Mouse (Mus musculus) E14TG2a.4 (cell line): ENCODE data around the gene Ufc1.
A peak's percentile ranks its signal among the peaks of the same experiment; 100 is the strongest.

Source experiments
- H3K27me3 ChIP-seq: 2 replicates; pipeline ENCODE4 v1.6.1; 2014; ENCODE audit warnings: low read length, control low read depth; ENCODE audit not compliant: insufficient read depth
- H3K36me3 ChIP-seq: 2 replicates; pipeline ENCODE4 v1.6.1; 2014; ENCODE audit warnings: low read length, control low read depth; ENCODE audit not compliant: insufficient read depth
- H3K4me1 ChIP-seq: replicated peaks from 2 replicates; pipeline ENCODE4 v1.6.1; 2014; ENCODE audit warnings: low read depth, low read length, control low read depth
- H3K4me3 ChIP-seq: replicated peaks from 2 replicates; pipeline ENCODE4 v1.5.1; 2014; ENCODE audit warnings: mild to moderate bottlenecking, low read length
- H3K9me3 ChIP-seq: 2 replicates; pipeline ENCODE4 v1.6.1; 2014; ENCODE audit warnings: low read length, control low read depth
- CTCF ChIP-seq: conservative IDR thresholded peaks from 2 replicates; pipeline ENCODE4 v1.5.1; 2014; ENCODE audit warnings: low read length
- NANOG ChIP-seq: IDR thresholded peaks from 2 replicates; pipeline ENCODE4 v1.6.1; 2014; ENCODE audit warnings: borderline replicate concordance, low read length, mixed read lengths
- POU5F1 ChIP-seq: IDR thresholded peaks from 2 replicates; pipeline ENCODE4 v1.6.1; 2014; ENCODE audit warnings: low read length, borderline replicate concordance

Gene Ufc1

DNA sequence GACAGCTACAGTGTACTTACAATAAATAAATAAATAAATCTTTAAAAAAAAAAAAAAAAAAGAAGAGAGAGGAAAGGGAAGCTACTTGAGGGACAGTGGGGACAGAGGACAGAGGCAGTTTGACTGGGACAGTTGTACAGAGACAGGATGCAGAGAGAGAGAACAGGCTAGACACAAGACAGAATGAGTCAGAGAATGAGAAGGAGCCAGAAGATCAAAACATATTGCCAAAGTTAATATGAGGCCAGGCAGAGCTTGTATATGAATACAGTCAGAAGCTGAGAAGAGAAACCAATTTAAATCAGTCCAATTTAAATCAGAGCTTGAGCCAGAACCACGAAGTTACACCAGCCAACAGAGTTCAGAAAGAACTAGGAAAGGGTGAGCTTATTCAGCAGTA is 26.5 kb downstream of the Ufc1 start:
- H3K4me3 ChIP-seq = no peak overlapping the region
- TF ChIP-seq CTCF (no peak), NANOG (no peak), POU5F1 (no peak)
- H3K27me3 ChIP-seq = peaks cover 4% of the 10 kb centered on the region; the same call in 1 of the 2 replicates
- peaks cover 29% of the 10 kb centered on the region for H3K4me1 ChIP-seq
- H3K36me3 ChIP-seq = peaks cover 19% of the 10 kb centered on the region
- H3K9me3 ChIP-seq = no peaks in the 10 kb centered on the region

DNA sequence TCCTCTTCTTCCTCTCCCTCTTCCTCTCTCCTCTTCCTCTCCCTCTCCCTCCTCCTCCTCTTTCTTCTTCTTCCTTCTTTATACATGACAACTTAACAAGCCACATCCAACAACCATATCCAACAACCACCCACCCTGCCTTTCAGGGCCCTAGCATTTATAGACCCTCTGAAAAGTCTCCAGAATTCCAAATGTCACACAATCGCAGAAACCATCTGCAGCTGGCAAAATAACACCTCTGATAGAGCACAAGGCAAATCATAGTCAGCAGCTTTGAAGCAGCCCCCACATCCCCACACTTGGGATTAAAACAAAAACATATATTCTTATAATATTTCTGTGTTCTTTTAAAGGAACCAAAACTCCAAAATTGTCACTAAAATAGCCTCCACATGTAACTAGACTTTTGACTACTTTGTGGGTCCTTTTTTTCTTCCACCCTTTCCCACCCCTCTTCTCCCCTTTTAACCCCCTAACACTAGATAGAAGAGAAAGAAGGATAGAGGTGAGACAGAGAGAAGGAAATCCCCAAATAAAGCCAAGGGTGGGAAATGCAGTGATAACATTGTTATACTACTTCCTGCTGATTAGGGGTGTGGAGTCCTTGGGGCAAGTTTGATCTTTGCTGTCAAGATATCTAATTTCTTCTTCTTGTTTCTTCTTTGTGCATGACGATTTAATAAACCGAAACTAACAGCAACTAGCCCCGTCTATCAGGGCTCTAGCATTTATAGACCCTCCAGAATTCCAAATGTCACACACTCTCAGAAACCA is 28.7 kb downstream of the Ufc1 start:
- Histone ChIP-seq H3K4me3 (no peak overlapping the region), H3K36me3 (no peaks in the 10 kb centered on the region), H3K27me3 (0 out of 2 replicates have a peak, but pooled peaks cover 1% of the 10 kb centered on the region), H3K4me1 (peaks cover 27% of the 10 kb centered on the region), H3K9me3 (no peaks in the 10 kb centered on the region)
- TF ChIP-seq NANOG (no peak), CTCF (no peak), POU5F1 (no peak)

- peaks cover 18% of the 10 kb centered on the region for H3K4me1 ChIP-seq
- no peaks in the 10 kb centered on the region for H3K9me3 ChIP-seq
- H3K36me3 ChIP-seq = no peaks in the 10 kb centered on the region
- H3K4me3 ChIP-seq = no peak overlapping the region
- peaks cover 12% of the 10 kb centered on the region; the same call in 1 of the 2 replicates for H3K27me3 ChIP-seq
- TF ChIP-seq NANOG (no peak), CTCF (peak; percentile 33), POU5F1 (no peak)
Observed at GRCm38 (mm10) chr1:171263666-171264461, 31.0 kb downstream of the Ufc1 start.

GRCm38 (mm10) chr1:171263185-171263611 is 31.6 kb downstream of the Ufc1 start:
- Histone ChIP-seq H3K9me3 (no peaks in the 10 kb centered on the region), H3K4me3 (no peak overlapping the region), H3K4me1 (peaks cover 21% of the 10 kb centered on the region), H3K27me3 (peaks cover 14% of the 10 kb centered on the region; the same call in 1 of the 2 replicates), H3K36me3 (no peaks in the 10 kb centered on the region)
- TF ChIP-seq NANOG (no peak), CTCF (no peak), POU5F1 (no peak)

GRCm38 (mm10) chr1:171262594-171263130 is 32.2 kb downstream of the Ufc1 start:
- Histone ChIP-seq H3K9me3 (no peaks in the 10 kb centered on the region), H3K27me3 (peaks cover 14% of the 10 kb centered on the region; the same call in 1 of the 2 replicates), H3K36me3 (no peaks in the 10 kb centered on the region), H3K4me1 (peaks cover 26% of the 10 kb centered on the region), H3K4me3 (no peak overlapping the region)
- TF ChIP-seq NANOG (no peak), POU5F1 (no peak), CTCF (no peak)

GRCm38 (mm10) chr1:171260316-171260715 is 34.5 kb downstream of the Ufc1 start:
- H3K27me3 ChIP-seq = peaks cover 14% of the 10 kb centered on the region; the same call in 1 of the 2 replicates
- H3K9me3 ChIP-seq = no peaks in the 10 kb centered on the region

DNA sequence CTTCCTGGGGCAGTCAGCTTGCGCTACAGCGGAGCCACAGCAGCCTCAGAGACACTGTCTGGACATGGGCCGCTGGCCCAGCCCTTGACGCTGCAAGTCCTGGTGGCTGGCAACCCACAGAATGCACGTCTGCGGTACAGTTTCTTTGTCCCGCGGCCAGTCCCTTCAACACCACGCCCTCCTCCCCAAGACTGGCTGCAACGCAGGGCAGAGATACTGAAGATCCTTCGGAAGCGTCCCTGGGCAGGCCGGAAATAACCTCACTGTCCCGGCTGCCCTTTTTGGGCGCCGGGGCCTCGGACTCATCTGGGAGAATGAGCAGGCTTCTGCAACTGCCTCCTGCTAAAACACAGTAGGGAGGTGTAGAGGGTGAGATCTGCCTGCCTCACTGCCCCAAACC is 35.9 kb downstream of the Ufc1 start:
- H3K27me3 ChIP-seq = peaks cover 17% of the 10 kb centered on the region; the same call in 1 of the 2 replicates
- peaks cover 45% of the 10 kb centered on the region for H3K4me1 ChIP-seq
- no peaks in the 10 kb centered on the region for H3K36me3 ChIP-seq
- no peaks in the 10 kb centered on the region for H3K9me3 ChIP-seq
- TF ChIP-seq NANOG (no peak), CTCF (no peak), POU5F1 (no peak)
- H3K4me3 ChIP-seq = peak overlapping the region; percentile 67

More at GRCm38 (mm10) chr1:171260316-171260715, 34.5 kb downstream of the Ufc1 start:
- Histone ChIP-seq H3K36me3 (no peaks in the 10 kb centered on the region), H3K4me1 (peaks cover 45% of the 10 kb centered on the region), H3K4me3 (no peak overlapping the region)
- TF ChIP-seq CTCF (no peak), NANOG (no peak), POU5F1 (no peak)

DNA sequence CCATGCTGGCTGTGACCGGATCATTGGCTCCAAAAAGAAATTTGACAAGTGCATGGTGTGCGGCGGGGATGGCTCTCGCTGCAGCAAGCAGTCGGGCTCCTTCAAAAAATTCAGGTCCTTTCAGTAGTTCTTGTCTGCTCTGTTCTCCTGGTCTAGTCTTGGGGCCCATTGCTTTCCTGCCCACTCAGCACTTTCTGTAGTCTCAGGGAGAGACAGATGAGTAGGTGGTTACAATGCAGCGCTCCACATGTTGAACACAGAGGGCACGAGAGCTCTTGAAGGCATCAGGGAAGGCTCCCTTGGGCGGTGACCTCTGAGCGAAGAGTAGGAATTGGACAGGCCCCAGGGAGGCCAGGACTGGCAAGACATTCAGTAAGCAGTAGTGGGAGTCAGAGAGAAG is 37.0 kb downstream of the Ufc1 start:
- H3K4me3 ChIP-seq = no peak overlapping the region
- TF ChIP-seq CTCF (no peak), POU5F1 (no peak), NANOG (no peak)
- no peaks in the 10 kb centered on the region for H3K9me3 ChIP-seq

More for the DNA sequence above, 37.0 kb downstream of the Ufc1 start:
- no peaks in the 10 kb centered on the region for H3K36me3 ChIP-seq
- peaks cover 45% of the 10 kb centered on the region for H3K4me1 ChIP-seq
- peaks cover 24% of the 10 kb centered on the region; the same call in 1 of the 2 replicates for H3K27me3 ChIP-seq
